In genomic region chr2:180725414-180725778, GRCm38 (mm10) we compare ENCODE assay signal across 9 mouse cellular contexts. TPM values are rescaled to one million over a fixed set of nuclear protein-coding genes. Genes with fewer than 3 reads are reported as not detected.
DNase-seq lines count a peak whose midpoint lies in the region; ATAC-seq and TF ChIP-seq lines count a peak whose summit lies in the region.
"Had no signal": no experiment of that assay in that cellular context is flagged by ENCODE, and none has a peak within 500 bp of the region (broad histone marks: within the 10 kb centered on the region; RNA-seq: fewer than 3 reads in every experiment).

No protein-coding gene starts in this region.

- peaks cover 20% of the 10 kb centered on the region for H3K36me3 ChIP-seq in heart, embryonic 11.5 days (ENCODE audit: control insufficient read depth, insufficient read depth, low read length)
- peaks cover 42% of the 10 kb centered on the region for H3K36me3 ChIP-seq in megakaryocyte, embryonic 14.5 days (replicated peaks; ENCODE audit: low read length)
- H3K36me3 ChIP-seq in hindbrain, embryonic 16.5 days (ENCODE audit: control insufficient read depth, insufficient read depth, low read length), result peaks cover 18% of the 10 kb centered on the region
- peaks cover 34% of the 10 kb centered on the region for H3K36me3 ChIP-seq in midbrain, postnatal 0 days (ENCODE audit: insufficient read depth, low read length)

- 1% methylated on average over 6 of the region's 6 CpGs for WGBS in heart, embryonic 11.5 days (ENCODE audit: insufficient replicate concordance)
- WGBS in hindbrain, embryonic 16.5 days, result 14% methylated on average over 6 of the region's 6 CpGs
- WGBS in midbrain, postnatal 0 days, result 14% methylated on average over 6 of the region's 6 CpGs

- H3K9me3 ChIP-seq in heart, embryonic 11.5 days (replicated peaks; ENCODE audit: control insufficient read depth, low read length), result no peaks in the 10 kb centered on the region
- no peaks in the 10 kb centered on the region for H3K9me3 ChIP-seq in megakaryocyte, embryonic 14.5 days
- no peaks in the 10 kb centered on the region for H3K9me3 ChIP-seq in hindbrain, embryonic 16.5 days (ENCODE audit: control insufficient read depth, low read length)
- no peaks in the 10 kb centered on the region for H3K9me3 ChIP-seq in midbrain, postnatal 0 days (ENCODE audit: low read length)

- ATAC-seq in heart, embryonic 11.5 days (replicated peaks; ENCODE audit: insufficient number of reproducible peaks, low FRiP score, low TSS enrichment), result no peak
- no peak for ATAC-seq in megakaryocyte, adult 5-6 weeks (ENCODE audit: poor library complexity, severe bottlenecking)
- ATAC-seq in hindbrain, embryonic 16.5 days, result no peak
- no peak for ATAC-seq in midbrain, postnatal 0 days (ENCODE audit: low FRiP score)
- no peak for ATAC-seq in CD4-positive, CD25-positive, alpha-beta regulatory T cell, adult 4 months

- H3K4me3 ChIP-seq in heart, embryonic 11.5 days (ENCODE audit: low read depth, low read length), result peak overlapping the region; percentile 20
- peak overlapping the region; percentile 91 for H3K4me3 ChIP-seq in megakaryocyte, embryonic 14.5 days (replicated peaks)
- no peak overlapping the region for H3K4me3 ChIP-seq in hindbrain, embryonic 16.5 days (ENCODE audit: low read length)
- H3K4me3 ChIP-seq in midbrain, postnatal 0 days (ENCODE audit: low read depth, low read length), result no peak overlapping the region

- peaks cover 7% of the 10 kb centered on the region; the same call in 1 of the 2 replicates for H3K4me1 ChIP-seq in heart, embryonic 11.5 days (ENCODE audit: control insufficient read depth, insufficient read depth, low read length)
- peaks cover 46% of the 10 kb centered on the region for H3K4me1 ChIP-seq in megakaryocyte, embryonic 14.5 days
- 0 out of 2 replicates have a peak, but pooled peaks cover 4% of the 10 kb centered on the region for H3K4me1 ChIP-seq in hindbrain, embryonic 16.5 days (ENCODE audit: control insufficient read depth, insufficient read depth, low read depth, low read length)
- 0 out of 2 replicates have a peak, but pooled peaks cover 9% of the 10 kb centered on the region for H3K4me1 ChIP-seq in midbrain, postnatal 0 days (ENCODE audit: insufficient read depth, low read length)

- no peak overlapping the region for H3K27ac ChIP-seq in heart, embryonic 11.5 days (ENCODE audit: low read depth, low read length)
- no peak overlapping the region for H3K27ac ChIP-seq in hindbrain, embryonic 16.5 days (ENCODE audit: low read depth, low read length)
- no peak overlapping the region for H3K27ac ChIP-seq in midbrain, postnatal 0 days (ENCODE audit: low read depth, low read length)

- intact Hi-C loops in heart, postnatal 14 days (cut with DNase I), result no loop called here
- intact Hi-C loops in left cerebral cortex, postnatal 14 days (cut with DNase I), result no loop called here

- no peak for TF ChIP-seq CTCF in midbrain, postnatal 0 days (IDR thresholded peaks at IDR 0.05)

- H3K9ac ChIP-seq in heart, embryonic 11.5 days (ENCODE audit: low read depth, low read length), result peak overlapping the region; percentile 30; the same call in 1 of the 2 replicates
- no peak overlapping the region for H3K9ac ChIP-seq in hindbrain, embryonic 16.5 days (ENCODE audit: low read depth, low read length)
- no peak overlapping the region for H3K9ac ChIP-seq in midbrain, postnatal 0 days (replicated peaks; ENCODE audit: low read length, poor library complexity, severe bottlenecking)

- peak overlapping the region; percentile 61 for H3K4me2 ChIP-seq in heart, embryonic 11.5 days
- 0 out of 2 replicates have a peak overlapping the region, but pooled peaks have one; percentile 11 for H3K4me2 ChIP-seq in hindbrain, embryonic 16.5 days (ENCODE audit: low read length)
- H3K4me2 ChIP-seq in midbrain, postnatal 0 days (ENCODE audit: low read depth, low read length, poor library complexity, severe bottlenecking), result peak overlapping the region; percentile 18; the same call in 1 of the 2 replicates

- no peaks in the 10 kb centered on the region; the same call in 1 of the 2 replicates for H3K27me3 ChIP-seq in heart, embryonic 11.5 days (ENCODE audit: control insufficient read depth, insufficient read depth, low read length)
- peaks cover 2% of the 10 kb centered on the region for H3K27me3 ChIP-seq in megakaryocyte, embryonic 14.5 days (replicated peaks)
- H3K27me3 ChIP-seq in hindbrain, embryonic 16.5 days (replicated peaks; ENCODE audit: control insufficient read depth, insufficient read depth, low read length), result no peaks in the 10 kb centered on the region; the same call in 1 of the 2 replicates
- H3K27me3 ChIP-seq in midbrain, postnatal 0 days (ENCODE audit: insufficient read depth, low read length), result no peaks in the 10 kb centered on the region

- no peak for DNase-seq in heart, postnatal 14 days
- DNase-seq in midbrain, postnatal 0 days (ENCODE audit: low spot score), result no peak
- DNase-seq in left cerebral cortex, postnatal 14 days (ENCODE audit: low spot score in 2 of 2), result no peak

RNA-seq across cellular contexts. Expression of gene Slc17a9, which starts 0.3 kb away (rescaled TPM):
- 0.41 and 0.96 TPM in 2 replicates for polyA plus RNA-seq in heart, embryonic 11.5 days (2014; fragmentation: Nextera tagmentation; extraction: Ambion mirVana)
- under 1 TPM; 0.34 to 0.57 TPM for total RNA-seq in heart, postnatal 14 days (2021)
- polyA plus RNA-seq in megakaryocyte, embryonic 14.5 days (2012; ENCODE audit: insufficient read depth, low replicate concordance), result 3.5 and 6.1 TPM in 2 replicates
- total RNA-seq in megakaryocyte, adult 5-6 weeks (2015), result 7.9 and 9.9 TPM in 2 replicates
- total RNA-seq in megakaryocyte, adult 5-6 weeks (2017), result 5.2 and 7.1 TPM in 2 replicates
- 0.19 and 0.42 TPM in 2 replicates for polyA plus RNA-seq in hindbrain, embryonic 16.5 days (2015; fragmentation: Nextera tagmentation; extraction: Ambion mirVana)
- 0.55 and 1.2 TPM in 2 replicates for total RNA-seq in midbrain, postnatal 0 days (2014; rRNA removed)
- polyA plus RNA-seq in midbrain, postnatal 0 days (2015; fragmentation: Nextera tagmentation; extraction: Ambion mirVana), result 0.20 TPM in 1 of 2 replicates, not detected in the other
- total RNA-seq in left cerebral cortex, postnatal 14 days (2021), result 1 to 10 TPM in 1 of 2 experiments, under 1 TPM in 1; 0.24 to 1.1 TPM
- polyA plus RNA-seq in CD4-positive, CD25-positive, alpha-beta regulatory T cell, adult 4 months (2017; shearing (Covaris generic)), result 100 to 1,000 TPM in 1 of 2 experiments, 10 to 100 TPM in 1; 77.3 to 114 TPM

RNA-seq across cellular contexts. Expression of gene Gid8, which starts 15.5 kb away (rescaled TPM):
- polyA plus RNA-seq in heart, embryonic 11.5 days (2014; fragmentation: Nextera tagmentation; extraction: Ambion mirVana), result 52.9 and 54.2 TPM in 2 replicates
- 10 to 100 TPM; 64.7 to 69.6 TPM for total RNA-seq in heart, postnatal 14 days (2021)
- polyA plus RNA-seq in megakaryocyte, embryonic 14.5 days (2012; ENCODE audit: insufficient read depth, low replicate concordance), result 10.8 TPM in 1 of 2 replicates, not detected in the other
- total RNA-seq in megakaryocyte, adult 5-6 weeks (2015), result 72.6 and 76.0 TPM in 2 replicates
- 64.1 and 82.6 TPM in 2 replicates for total RNA-seq in megakaryocyte, adult 5-6 weeks (2017)
- 52.8 and 58.9 TPM in 2 replicates for polyA plus RNA-seq in hindbrain, embryonic 16.5 days (2015; fragmentation: Nextera tagmentation; extraction: Ambion mirVana)
- total RNA-seq in midbrain, postnatal 0 days (2014; rRNA removed), result 43.6 and 56.4 TPM in 2 replicates
- polyA plus RNA-seq in midbrain, postnatal 0 days (2015; fragmentation: Nextera tagmentation; extraction: Ambion mirVana), result 44.5 and 46.5 TPM in 2 replicates
- total RNA-seq in left cerebral cortex, postnatal 14 days (2021), result 10 to 100 TPM; 61.8 to 63.6 TPM
- 10 to 100 TPM; 11.4 to 22.0 TPM for polyA plus RNA-seq in CD4-positive, CD25-positive, alpha-beta regulatory T cell, adult 4 months (2017; shearing (Covaris generic))

RNA-seq across cellular contexts. Expression of gene Dido1, which starts 15.6 kb away (rescaled TPM):
- polyA plus RNA-seq in heart, embryonic 11.5 days (2014; fragmentation: Nextera tagmentation; extraction: Ambion mirVana), result 20.8 and 21.3 TPM in 2 replicates
- total RNA-seq in heart, postnatal 14 days (2021), result 10 to 100 TPM; 39.0 to 39.7 TPM
- 3.4 and 8.4 TPM in 2 replicates for polyA plus RNA-seq in megakaryocyte, embryonic 14.5 days (2012; ENCODE audit: insufficient read depth, low replicate concordance)
- total RNA-seq in megakaryocyte, adult 5-6 weeks (2015), result 30.0 and 32.1 TPM in 2 replicates
- 41.3 and 46.9 TPM in 2 replicates for total RNA-seq in megakaryocyte, adult 5-6 weeks (2017)
- 20.7 and 21.7 TPM in 2 replicates for polyA plus RNA-seq in hindbrain, embryonic 16.5 days (2015; fragmentation: Nextera tagmentation; extraction: Ambion mirVana)
- 36.7 and 44.1 TPM in 2 replicates for total RNA-seq in midbrain, postnatal 0 days (2014; rRNA removed)
- polyA plus RNA-seq in midbrain, postnatal 0 days (2015; fragmentation: Nextera tagmentation; extraction: Ambion mirVana), result 19.3 and 22.2 TPM in 2 replicates
- total RNA-seq in left cerebral cortex, postnatal 14 days (2021), result 10 to 100 TPM; 56.6 to 57.7 TPM
- polyA plus RNA-seq in CD4-positive, CD25-positive, alpha-beta regulatory T cell, adult 4 months (2017; shearing (Covaris generic)), result 10 to 100 TPM; 49.7 to 73.1 TPM

RNA-seq across cellular contexts. Expression of gene Bhlhe23, which starts 51.3 kb away (rescaled TPM):
- not detected in 2 replicates for polyA plus RNA-seq in heart, embryonic 11.5 days (2014; fragmentation: Nextera tagmentation; extraction: Ambion mirVana)
- total RNA-seq in heart, postnatal 14 days (2021), result not detected
- not detected in 2 replicates for polyA plus RNA-seq in megakaryocyte, embryonic 14.5 days (2012; ENCODE audit: insufficient read depth, low replicate concordance)
- not detected in 2 replicates for total RNA-seq in megakaryocyte, adult 5-6 weeks (2015)
- total RNA-seq in megakaryocyte, adult 5-6 weeks (2017), result not detected in 2 replicates
- 0.36 and 0.69 TPM in 2 replicates for polyA plus RNA-seq in hindbrain, embryonic 16.5 days (2015; fragmentation: Nextera tagmentation; extraction: Ambion mirVana)
- 7.6 and 7.9 TPM in 2 replicates for total RNA-seq in midbrain, postnatal 0 days (2014; rRNA removed)
- polyA plus RNA-seq in midbrain, postnatal 0 days (2015; fragmentation: Nextera tagmentation; extraction: Ambion mirVana), result 5.9 and 6.0 TPM in 2 replicates
- total RNA-seq in left cerebral cortex, postnatal 14 days (2021), result not detected
- polyA plus RNA-seq in CD4-positive, CD25-positive, alpha-beta regulatory T cell, adult 4 months (2017; shearing (Covaris generic)), result not detected
- total RNA-seq: adrenal gland, postnatal 10 days had no signal

Comparison
In these comparisons a context has a peak if more than half of its experiments do, and no peak if none do; other contexts are left out.
1. H3K4me2 ChIP-seq: peak in every context shown above with its lines; median percentile 61 in heart, embryonic 11.5 days; 18 in midbrain, postnatal 0 days; 11 in hindbrain, embryonic 16.5 days.
2. H3K4me3 ChIP-seq: peak in heart, embryonic 11.5 days (single experiment) and megakaryocyte, embryonic 14.5 days (single experiment); none in hindbrain, embryonic 16.5 days (single experiment) and midbrain, postnatal 0 days (single experiment).
3. RNA of gene Slc17a9, which starts 0.3 kb away (polyA plus RNA-seq): 77.3 to 114 TPM in CD4-positive, CD25-positive, alpha-beta regulatory T cell, adult 4 months; 3.5 to 6.1 TPM in megakaryocyte, embryonic 14.5 days, 0.41 to 0.96 TPM in heart, embryonic 11.5 days, 0.19 to 0.42 TPM in hindbrain, embryonic 16.5 days and 0.20 TPM in midbrain, postnatal 0 days; every median in the first group is over 10 times any median in the second.